Mouse (Mus musculus): ENCODE data around the gene Aox3. TPM values are rescaled to one million over a fixed set of nuclear protein-coding genes. Genes with fewer than 3 reads are reported as not detected.

Gene Aox3
- polyA plus RNA-seq, 1 experiment from 2014 or later: 5.2 TPM

- Histone ChIP-seq H3K4me1 (peaks cover 9% of the 10 kb centered on the region), H3K4me2 (no peak overlapping the region), H3K36me3 (no peaks in the 10 kb centered on the region), H3K9me3 (replicated peaks) (no peaks in the 10 kb centered on the region), H3K27me3 (no peaks in the 10 kb centered on the region), H3K4me3 (replicated peaks) (no peak overlapping the region), H3K9ac (no peak overlapping the region), H3K27ac (no peak overlapping the region)
- ATAC-seq (replicated peaks; ENCODE audit: low FRiP score): no peak
- WGBS: 91% methylated on average over 4 of the region's 4 CpGs
These were observed 1.6 kb upstream of the Aox3 start for GRCm38 (mm10) chr1:58111315-58111714.

GRCm38 (mm10) chr1:58113441-58113840 is 511 bp downstream of the Aox3 start:
- Histone ChIP-seq H3K4me3 (replicated peaks) (peak overlapping the region; percentile 5; the same call in 1 of the 2 replicates), H3K27ac (peak overlapping the region; percentile 54), H3K36me3 (no peaks in the 10 kb centered on the region), H3K4me2 (peak overlapping the region; percentile 40), H3K9ac (no peak overlapping the region), H3K9me3 (replicated peaks) (no peaks in the 10 kb centered on the region), H3K4me1 (peaks cover 9% of the 10 kb centered on the region), H3K27me3 (no peaks in the 10 kb centered on the region)
- no peak for ATAC-seq (replicated peaks; ENCODE audit: low FRiP score)

GRCm38 (mm10) chr1:58114021-58114560 is 1.2 kb downstream of the Aox3 start:
- Histone ChIP-seq H3K4me3 (replicated peaks) (peak overlapping the region; percentile 8; the same call in 1 of the 2 replicates), H3K4me1 (peaks cover 9% of the 10 kb centered on the region), H3K36me3 (no peaks in the 10 kb centered on the region), H3K27ac (peak overlapping the region; percentile 54), H3K27me3 (no peaks in the 10 kb centered on the region), H3K9ac (no peak overlapping the region), H3K4me2 (peak overlapping the region; percentile 40; the same call in 1 of the 2 replicates), H3K9me3 (replicated peaks) (no peaks in the 10 kb centered on the region)
- WGBS: 51% methylated on average over 6 of the region's 6 CpGs
- ATAC-seq (replicated peaks; ENCODE audit: low FRiP score): no peak

GRCm38 (mm10) chr1:58114666-58115375 is 1.9 kb downstream of the Aox3 start:
- H3K9me3 ChIP-seq (replicated peaks): no peaks in the 10 kb centered on the region
- no peaks in the 10 kb centered on the region for H3K27me3 ChIP-seq
- H3K4me3 ChIP-seq (replicated peaks): no peak overlapping the region
- H3K9ac ChIP-seq: no peak overlapping the region
- peaks cover 9% of the 10 kb centered on the region for H3K4me1 ChIP-seq
- H3K4me2 ChIP-seq: 0 out of 2 replicates have a peak overlapping the region, but pooled peaks have one; percentile 3
- WGBS: 43% methylated on average over 12 of the region's 12 CpGs
- H3K27ac ChIP-seq: peak overlapping the region; percentile 54; the same call in 1 of the 2 replicates
- H3K36me3 ChIP-seq: no peaks in the 10 kb centered on the region
- no peak for ATAC-seq (replicated peaks; ENCODE audit: low FRiP score)

- H3K9me3 ChIP-seq (replicated peaks): no peaks in the 10 kb centered on the region
- no peak overlapping the region for H3K4me3 ChIP-seq (replicated peaks)
- no peak overlapping the region for H3K4me2 ChIP-seq
- H3K27me3 ChIP-seq: no peaks in the 10 kb centered on the region
- no peak overlapping the region for H3K27ac ChIP-seq
- no peak overlapping the region for H3K9ac ChIP-seq
- H3K36me3 ChIP-seq: no peaks in the 10 kb centered on the region
- 89% methylated on average over 3 of the region's 3 CpGs for WGBS
- no peak for ATAC-seq (replicated peaks; ENCODE audit: low FRiP score)
- H3K4me1 ChIP-seq: peaks cover 9% of the 10 kb centered on the region
These were observed 5.3 kb downstream of the Aox3 start for GRCm38 (mm10) chr1:58118231-58118630.

DNA sequence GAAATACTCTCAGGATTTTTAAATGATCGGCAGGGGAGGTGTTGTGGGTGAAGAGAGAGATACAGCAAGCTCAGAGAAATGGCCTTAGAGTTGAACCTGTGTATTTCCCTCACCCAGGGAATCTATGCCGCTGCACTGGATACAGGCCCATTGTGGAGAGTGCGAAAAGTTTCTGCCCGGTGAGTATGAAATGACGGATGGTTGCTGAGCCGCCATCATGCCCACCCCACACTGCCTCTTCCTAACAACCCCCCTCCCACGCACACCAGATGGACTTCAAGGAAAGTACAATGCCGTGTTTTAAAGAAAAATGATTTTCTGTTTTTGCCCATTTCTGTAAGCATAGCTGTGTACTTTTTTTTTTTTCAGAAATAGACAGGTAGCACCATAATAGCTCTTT is 12.0 kb downstream of the Aox3 start:
- no peak overlapping the region for H3K4me3 ChIP-seq (replicated peaks)
- no peak overlapping the region for H3K27ac ChIP-seq
- H3K9ac ChIP-seq: no peak overlapping the region
- no peaks in the 10 kb centered on the region for H3K4me1 ChIP-seq
- H3K9me3 ChIP-seq (replicated peaks): no peaks in the 10 kb centered on the region
- no peak overlapping the region for H3K4me2 ChIP-seq
- no peaks in the 10 kb centered on the region for H3K27me3 ChIP-seq
- no peaks in the 10 kb centered on the region for H3K36me3 ChIP-seq
- ATAC-seq (replicated peaks; ENCODE audit: low FRiP score): no peak
- WGBS: 84% methylated on average over 8 of the region's 8 CpGs

- Histone ChIP-seq H3K4me1 (no peaks in the 10 kb centered on the region), H3K4me3 (replicated peaks) (no peak overlapping the region), H3K27me3 (no peaks in the 10 kb centered on the region), H3K9ac (no peak overlapping the region), H3K36me3 (no peaks in the 10 kb centered on the region), H3K9me3 (replicated peaks) (no peaks in the 10 kb centered on the region), H3K27ac (no peak overlapping the region), H3K4me2 (no peak overlapping the region)
- no peak for ATAC-seq (replicated peaks; ENCODE audit: low FRiP score)
These were observed 25.0 kb downstream of the Aox3 start for GRCm38 (mm10) chr1:58137891-58138290.

DNA sequence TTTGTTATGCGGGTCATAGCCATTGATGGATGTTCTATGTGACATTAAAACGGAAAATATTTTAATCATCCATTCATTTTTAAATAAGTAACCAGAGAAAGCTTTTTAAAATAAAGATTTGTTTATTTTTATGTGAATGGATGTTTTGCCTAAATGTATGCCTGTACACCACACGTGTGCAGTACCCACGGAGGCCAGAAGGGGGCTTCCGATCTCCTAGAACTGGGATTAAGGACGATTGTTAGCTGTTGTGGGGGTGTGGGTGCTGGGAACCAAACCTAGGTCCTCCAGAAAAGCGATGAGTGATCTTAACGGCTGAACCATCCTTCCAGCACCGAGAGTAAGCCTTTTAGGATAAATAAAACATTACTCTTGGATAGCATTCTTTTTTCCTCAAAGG is 26.1 kb downstream of the Aox3 start:
- Histone ChIP-seq H3K9ac (no peak overlapping the region), H3K4me3 (replicated peaks) (no peak overlapping the region), H3K27ac (no peak overlapping the region), H3K4me1 (no peaks in the 10 kb centered on the region), H3K9me3 (replicated peaks) (no peaks in the 10 kb centered on the region), H3K4me2 (no peak overlapping the region), H3K27me3 (no peaks in the 10 kb centered on the region), H3K36me3 (no peaks in the 10 kb centered on the region)
- no peak for ATAC-seq (replicated peaks; ENCODE audit: low FRiP score)
- 91% methylated on average over 9 of the region's 9 CpGs for WGBS

GRCm38 (mm10) chr1:58140607-58141006 is 27.7 kb downstream of the Aox3 start:
- no peak overlapping the region for H3K9ac ChIP-seq
- no peaks in the 10 kb centered on the region for H3K36me3 ChIP-seq
- H3K4me1 ChIP-seq: 0 out of 2 replicates have a peak, but pooled peaks cover 9% of the 10 kb centered on the region
- 87% methylated on average over 5 of the region's 5 CpGs for WGBS
- no peak overlapping the region for H3K4me2 ChIP-seq
- no peak overlapping the region for H3K4me3 ChIP-seq (replicated peaks)
- ATAC-seq (replicated peaks; ENCODE audit: low FRiP score): no peak
- H3K9me3 ChIP-seq (replicated peaks): no peaks in the 10 kb centered on the region
- no peaks in the 10 kb centered on the region for H3K27me3 ChIP-seq
- H3K27ac ChIP-seq: no peak overlapping the region

- Histone ChIP-seq H3K36me3 (no peaks in the 10 kb centered on the region), H3K27me3 (no peaks in the 10 kb centered on the region), H3K4me1 (0 out of 2 replicates have a peak, but pooled peaks cover 9% of the 10 kb centered on the region), H3K9me3 (replicated peaks) (no peaks in the 10 kb centered on the region), H3K9ac (no peak overlapping the region), H3K27ac (no peak overlapping the region), H3K4me2 (0 out of 2 replicates have a peak overlapping the region, but pooled peaks have one; percentile 12), H3K4me3 (replicated peaks) (no peak overlapping the region)
- ATAC-seq (replicated peaks; ENCODE audit: low FRiP score): 0 out of 2 replicates have a peak, but pooled peaks have one; percentile 49
- 23% methylated on average over 10 of the region's 10 CpGs for WGBS
These were observed 31.6 kb downstream of the Aox3 start for GRCm38 (mm10) chr1:58144384-58145069.

DNA sequence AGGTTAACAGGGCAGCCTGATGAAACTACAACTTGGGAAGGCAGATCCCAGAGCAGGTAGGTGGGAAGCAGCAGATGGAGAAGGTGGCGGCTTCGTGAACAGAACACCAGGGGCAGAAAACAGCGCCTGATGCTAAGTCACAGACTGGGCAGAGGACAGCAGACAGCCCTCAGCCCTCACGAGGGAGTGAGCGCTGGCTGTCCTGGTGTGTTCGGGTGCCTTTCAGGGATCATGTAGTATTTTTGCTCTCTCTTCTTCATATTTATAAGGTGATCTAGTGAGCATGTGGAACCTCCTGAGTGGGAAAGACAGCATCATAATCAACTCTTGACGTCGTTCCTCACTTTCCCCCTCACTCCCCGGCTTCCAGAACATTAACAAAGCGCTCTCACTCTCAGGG is 33.1 kb downstream of the Aox3 start:
- no peak overlapping the region for H3K9ac ChIP-seq
- no peaks in the 10 kb centered on the region for H3K9me3 ChIP-seq (replicated peaks)
- no peak overlapping the region for H3K4me2 ChIP-seq
- no peak; the same call in 1 of the 2 replicates for ATAC-seq (replicated peaks; ENCODE audit: low FRiP score)
- no peak overlapping the region for H3K4me3 ChIP-seq (replicated peaks)
- no peaks in the 10 kb centered on the region for H3K27me3 ChIP-seq
- H3K27ac ChIP-seq: no peak overlapping the region
- H3K4me1 ChIP-seq: 0 out of 2 replicates have a peak, but pooled peaks cover 9% of the 10 kb centered on the region
- H3K36me3 ChIP-seq: no peaks in the 10 kb centered on the region
- WGBS: 85% methylated on average over 10 of the region's 10 CpGs

- ATAC-seq (replicated peaks; ENCODE audit: low FRiP score): no peak
- H3K36me3 ChIP-seq: no peaks in the 10 kb centered on the region
These were observed 34.8 kb downstream of the Aox3 start for GRCm38 (mm10) chr1:58147776-58148175.

More at GRCm38 (mm10) chr1:58147776-58148175, 34.8 kb downstream of the Aox3 start:
- H3K27me3 ChIP-seq: no peaks in the 10 kb centered on the region
- H3K27ac ChIP-seq: no peak overlapping the region
- H3K9me3 ChIP-seq (replicated peaks): no peaks in the 10 kb centered on the region
- 48% methylated on average over 6 of the region's 6 CpGs for WGBS
- no peak overlapping the region for H3K4me3 ChIP-seq (replicated peaks)
- H3K9ac ChIP-seq: no peak overlapping the region
- H3K4me2 ChIP-seq: no peak overlapping the region
- H3K4me1 ChIP-seq: 0 out of 2 replicates have a peak, but pooled peaks cover 9% of the 10 kb centered on the region
